Mouse (Mus musculus) liver, embryonic 12.5 days (tissue): ENCODE measurements around the gene Txlng. TPM values are rescaled to one million over a fixed set of nuclear protein-coding genes. Genes with fewer than 3 reads are reported as not detected.

Experiments used
- ATAC-seq: fragments of 200-750 bp; cut with Nextera tagmentation; 2 replicates; pipeline ENCODE4 v1.8.0; 2017; ENCODE audit warnings: moderate number of reproducible peaks, mild to moderate bottlenecking, moderate library complexity
- H3K27ac ChIP-seq: fragments of 300-500 bp; sonication (generic); 2 replicates; pipeline ENCODE4 v1.5.1; 2016; ENCODE audit warnings: mild to moderate bottlenecking
- H3K27me3 ChIP-seq: fragments of 300-500 bp; sonication (generic); replicated peaks from 2 replicates; pipeline ENCODE4 v1.6.1; 2016; ENCODE audit warnings: mild to moderate bottlenecking, moderate library complexity
- H3K36me3 ChIP-seq: fragments of 300-500 bp; sonication (generic); 2 replicates; pipeline ENCODE4 v1.6.1; 2016; ENCODE audit warnings: mild to moderate bottlenecking, moderate library complexity
- H3K4me1 ChIP-seq: fragments of 300-500 bp; sonication (generic); 2 replicates; pipeline ENCODE4 v1.6.1; 2016
- H3K4me2 ChIP-seq: fragments of 300-500 bp; sonication (generic); 2 replicates; pipeline ENCODE4 v1.6.1; 2016; ENCODE audit warnings: mild to moderate bottlenecking, moderate library complexity
- H3K4me3 ChIP-seq: fragments of 300-500 bp; sonication (generic); 2 replicates; pipeline ENCODE4 v1.5.1; 2016; ENCODE audit warnings: mild to moderate bottlenecking, moderate library complexity
- H3K9ac ChIP-seq: fragments of 300-500 bp; sonication (generic); 2 replicates; pipeline ENCODE4 v1.6.1; 2016; ENCODE audit warnings: mild to moderate bottlenecking, moderate library complexity
- H3K9me3 ChIP-seq: fragments of 300-500 bp; sonication (generic); replicated peaks from 2 replicates; pipeline ENCODE4 v1.6.1; 2016; ENCODE audit warnings: mild to moderate bottlenecking, moderate library complexity
- WGBS: fragments of 180-500 bp; shearing (Covaris S2); methylation state at CpG from one replicate; pipeline ENCODE4 v1.1.7; 2016; ENCODE audit not compliant: insufficient replicate concordance; 5-methylcytosine and 5-hydroxymethylcytosine counted together
- microRNA counts: library from miRNA; unstranded; fragments of <30 nt; microRNA quantifications from one replicate; lab custom pipeline; 2017
- microRNA-seq: library from miRNA; unstranded; fragments of <30 nt; microRNA quantifications from one replicate; pipeline ENCODE4, GENCODE M21; 2017
- polyA plus RNA-seq: library from polyadenylated mRNA; unstranded; fragments of >200 nt; fragmentation: Nextera tagmentation; extraction: Ambion mirVana; gene quantifications from 2 replicates; pipeline ENCODE4 v1.2.1, GENCODE M21; 2016

Txlng gene
- polyA plus RNA-seq, 1 experiment from 2014 or later: 13.0 TPM

- Histone ChIP-seq H3K9me3 (no peaks in the 10 kb centered on the region), H3K4me2 (no peak overlapping the region), H3K27me3 (0 out of 2 replicates have a peak, but pooled peaks cover 3% of the 10 kb centered on the region), H3K4me3 (no peak overlapping the region), H3K27ac (no peak overlapping the region), H3K9ac (no peak overlapping the region), H3K4me1 (peaks cover 13% of the 10 kb centered on the region), H3K36me3 (no peaks in the 10 kb centered on the region)
- 70% methylated on average over 7 of the region's 7 CpGs for WGBS
- no peak for ATAC-seq
Measured at GRCm38 (mm10) chrX:162756058-162756457, 73.2 kb downstream of the Txlng start.

DNA sequence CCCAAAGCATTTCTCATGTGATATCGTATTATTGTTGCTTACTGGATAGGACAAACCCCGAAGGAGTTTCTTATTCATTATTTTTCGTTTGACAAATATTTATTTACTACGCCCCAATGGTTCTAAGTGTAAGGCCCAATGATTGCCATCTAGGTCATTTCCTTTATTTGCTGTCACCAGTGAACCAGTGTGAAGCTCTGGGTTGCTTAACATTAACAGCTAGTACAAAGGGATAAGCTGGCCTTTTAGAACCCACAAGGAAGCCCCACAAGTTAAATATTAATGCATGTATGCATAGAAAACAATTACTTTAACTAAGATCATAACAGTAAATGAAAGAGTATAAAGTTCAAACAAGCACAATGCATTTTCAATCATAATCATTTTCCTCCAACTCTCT is 74.9 kb downstream of the Txlng start:
- Histone ChIP-seq H3K9me3 (no peaks in the 10 kb centered on the region), H3K27me3 (no peaks in the 10 kb centered on the region), H3K9ac (no peak overlapping the region), H3K4me3 (no peak overlapping the region), H3K36me3 (no peaks in the 10 kb centered on the region), H3K27ac (no peak overlapping the region), H3K4me2 (no peak overlapping the region), H3K4me1 (peaks cover 9% of the 10 kb centered on the region)
- 62% methylated on average over 4 of the region's 4 CpGs for WGBS
- no peak for ATAC-seq

DNA sequence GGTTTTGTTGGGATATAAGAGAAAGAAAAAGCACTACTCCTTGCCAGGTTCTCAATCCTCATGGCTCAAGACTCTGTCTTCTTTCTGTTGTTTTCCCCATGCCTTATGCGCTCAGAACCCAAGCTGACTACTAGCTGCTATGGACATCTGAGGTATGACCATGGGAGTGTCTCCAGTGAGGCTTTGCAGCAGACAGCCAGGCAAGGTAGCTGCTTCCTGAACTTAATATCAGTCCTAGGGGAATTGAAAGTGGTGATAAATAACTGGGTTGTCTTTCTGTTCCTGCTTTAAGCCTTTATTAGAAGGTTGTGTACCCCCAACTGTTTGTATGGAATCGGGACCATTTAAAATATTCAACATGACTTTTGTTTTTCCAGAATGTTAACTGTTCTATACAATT is 76.8 kb downstream of the Txlng start:
- Histone ChIP-seq H3K36me3 (no peaks in the 10 kb centered on the region), H3K27ac (no peak overlapping the region), H3K27me3 (peaks cover 4% of the 10 kb centered on the region; the same call in 1 of the 2 replicates), H3K9ac (no peak overlapping the region), H3K4me3 (no peak overlapping the region), H3K4me2 (no peak overlapping the region), H3K9me3 (no peaks in the 10 kb centered on the region), H3K4me1 (no peaks in the 10 kb centered on the region)
- no peak for ATAC-seq
- 78% methylated on average over 2 of the region's 2 CpGs for WGBS

GRCm38 (mm10) chrX:162748696-162749420 is 80.4 kb downstream of the Txlng start:
- Histone ChIP-seq H3K4me2 (no peak overlapping the region), H3K9me3 (no peaks in the 10 kb centered on the region), H3K4me3 (no peak overlapping the region), H3K36me3 (no peaks in the 10 kb centered on the region), H3K27me3 (peaks cover 4% of the 10 kb centered on the region), H3K9ac (no peak overlapping the region), H3K27ac (no peak overlapping the region), H3K4me1 (no peaks in the 10 kb centered on the region)
- ATAC-seq: no peak
- WGBS: 36% methylated on average over 9 of the region's 9 CpGs

- H3K4me2 ChIP-seq: peak overlapping the region; percentile 75
- H3K27me3 ChIP-seq: no peaks in the 10 kb centered on the region
- WGBS: 36% methylated on average over 9 of the region's 9 CpGs
- peak; percentile 78 for ATAC-seq
- H3K9ac ChIP-seq: peak overlapping the region; percentile 61
- H3K4me1 ChIP-seq: peaks cover 8% of the 10 kb centered on the region
- H3K27ac ChIP-seq: peak overlapping the region; percentile 79
- peak overlapping the region; percentile 60 for H3K4me3 ChIP-seq
- no peaks in the 10 kb centered on the region for H3K36me3 ChIP-seq
- H3K9me3 ChIP-seq: no peaks in the 10 kb centered on the region
Measured at GRCm38 (mm10) chrX:162736140-162736659, 93.1 kb downstream of the Txlng start.

DNA sequence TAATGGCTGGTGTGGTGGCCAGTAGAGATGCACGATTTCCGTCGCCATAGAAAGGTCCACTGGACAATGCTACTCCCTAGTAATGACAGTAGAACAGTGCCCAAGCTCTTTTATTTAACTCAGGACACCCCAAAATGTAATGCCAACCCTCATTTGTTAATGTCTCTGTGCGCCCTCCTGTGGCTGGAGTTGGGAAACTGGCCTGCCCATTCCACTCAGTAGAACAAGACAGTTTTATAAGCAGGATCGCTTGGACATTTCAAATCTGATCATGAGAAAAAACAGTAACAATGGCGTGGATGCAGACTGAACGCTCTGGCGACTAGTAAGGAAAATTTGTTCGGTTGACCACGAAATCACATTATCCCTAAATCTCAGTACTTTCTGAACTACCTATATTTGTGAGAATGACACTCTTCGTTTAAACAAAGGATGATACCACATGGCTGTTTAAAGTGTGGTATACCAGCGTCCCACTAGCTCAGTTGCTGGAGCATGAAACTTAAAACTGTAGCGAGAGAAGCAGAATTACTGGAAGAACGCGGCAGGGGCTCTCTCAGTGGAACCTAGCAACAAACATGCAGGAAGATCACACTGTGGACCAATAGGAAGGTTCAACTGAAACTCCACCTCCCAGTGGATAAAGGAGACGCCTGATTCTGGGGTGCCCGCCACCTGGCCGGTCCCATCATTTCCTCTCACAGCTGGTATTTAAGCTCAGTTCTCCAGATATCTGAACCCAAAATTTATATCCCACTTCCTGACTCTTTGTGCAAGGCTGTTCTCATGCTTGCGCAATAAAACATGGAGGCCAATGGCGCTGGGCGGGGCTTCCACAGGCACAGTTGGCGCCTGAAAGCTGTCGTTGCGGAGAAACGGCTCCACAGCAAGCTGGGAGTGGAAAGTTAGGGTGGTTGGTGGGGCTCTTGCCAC is 94.0 kb downstream of the Txlng start:
- Histone ChIP-seq H3K4me1 (peaks cover 8% of the 10 kb centered on the region), H3K4me3 (peak overlapping the region; percentile 60), H3K4me2 (peak overlapping the region; percentile 75), H3K27ac (peak overlapping the region; percentile 79), H3K27me3 (no peaks in the 10 kb centered on the region), H3K9me3 (no peaks in the 10 kb centered on the region), H3K9ac (peak overlapping the region; percentile 61), H3K36me3 (no peaks in the 10 kb centered on the region)
- ATAC-seq: peak; percentile 90
- WGBS: 13% methylated on average over 25 of the region's 25 CpGs

- 56% methylated on average over 4 of the region's 4 CpGs for WGBS
- Histone ChIP-seq H3K36me3 (no peaks in the 10 kb centered on the region), H3K9me3 (no peaks in the 10 kb centered on the region), H3K4me1 (peaks cover 17% of the 10 kb centered on the region), H3K9ac (no peak overlapping the region), H3K27ac (no peak overlapping the region), H3K4me2 (no peak overlapping the region), H3K27me3 (no peaks in the 10 kb centered on the region), H3K4me3 (no peak overlapping the region)
- ATAC-seq: no peak
Measured at GRCm38 (mm10) chrX:162730031-162730430, 99.2 kb downstream of the Txlng start.

MicroRNAs encoded within 50 kb of the gene (microRNA counts, 519-probe panel; counts per million panel counts)
- microRNA mmu-miR-3473 (lab: Ali Mortazavi, UCI): 582 counts per million, percentile 70 among the panel's probes with 10 or more counts

Small RNAs within 50 kb of the gene (microRNA-seq; reads per million reads assigned to microRNA genes)
- gene Mir3473a: not detected

Other genes starting within 250 kb of the Txlng start
- 1.1 and 1.4 TPM in 2 replicates for gene Reps2, start 185.8 kb downstream of the Txlng start, polyA plus RNA-seq
- 289 and 294 TPM in 2 replicates for gene Rbbp7, start 69.1 kb downstream of the Txlng start, polyA plus RNA-seq
- gene Syap1, start 59.0 kb upstream of the Txlng start, polyA plus RNA-seq: 18.4 and 19.0 TPM in 2 replicates
- 47.0 and 54.7 TPM in 2 replicates for gene Ctps2, start 71.8 kb upstream of the Txlng start, polyA plus RNA-seq
- 2.3 and 2.8 TPM in 2 replicates for gene S100g, start 135.1 kb upstream of the Txlng start, polyA plus RNA-seq